Comparison of ENCODE assay signal across 8 mouse cellular contexts in genomic region chr15:100188542-100188941, GRCm38 (mm10). TPM values are rescaled to one million over a fixed set of nuclear protein-coding genes. Genes with fewer than 3 reads are reported as not detected.
DNase-seq lines count a peak whose midpoint lies in the region; TF ChIP-seq lines count a peak whose summit lies in the region.
"Had no signal": no experiment of that assay in that cellular context is flagged by ENCODE, and none has a peak within 500 bp of the region (broad histone marks: within the 10 kb centered on the region; RNA-seq: fewer than 3 reads in every experiment).

No protein-coding gene starts in this region.

- peaks cover 3% of the 10 kb centered on the region for H3K36me3 ChIP-seq in ES-Bruce4 (ENCODE audit: control insufficient read depth, insufficient read depth, low read length, poor library complexity, severe bottlenecking)

- DNase-seq in layer of hippocampus, adult 2 months (ENCODE audit: low spot score in 2 of 2) = no peak
- DNase-seq in layer of hippocampus, adult 8-10 months (ENCODE audit: low spot score in 2 of 2) = no peak
- peak; percentile 59 for DNase-seq in CD4-positive, CD25-positive, alpha-beta regulatory T cell, adult 2 months (ENCODE audit: low read depth, low spot score)
- DNase-seq in large intestine, adult 2 months (ENCODE audit: low read depth, low spot score) = peak; percentile 8
- no peak for DNase-seq in T-cell, adult 2 months (ENCODE audit: low spot score)
- DNase-seq in adrenal gland, adult 2 months = no peak
- DNase-seq: kidney, adult 9 months had no signal

- no peak overlapping the region for H3K27ac ChIP-seq in layer of hippocampus, adult 2 months
- no peak overlapping the region for H3K27ac ChIP-seq in ES-Bruce4 (ENCODE audit: insufficient read depth, low read length)

- no peaks in the 10 kb centered on the region for H3K9me3 ChIP-seq in ES-Bruce4 (replicated peaks; ENCODE audit: control insufficient read depth, insufficient read depth, low read length, poor library complexity, severe bottlenecking)

- no peak overlapping the region for H3K4me3 ChIP-seq in layer of hippocampus, adult 2 months
- H3K4me3 ChIP-seq in ES-Bruce4 (ENCODE audit: low read depth, low read length) = no peak overlapping the region

- no peaks in the 10 kb centered on the region for H3K27me3 ChIP-seq in ES-Bruce4 (ENCODE audit: control insufficient read depth, insufficient read depth, low read length, poor library complexity, severe bottlenecking)

- WGBS in large intestine, adult 2 months = 75% methylated on average over 5 of the region's 5 CpGs

- peak; percentile 59 for TF ChIP-seq CTCF in layer of hippocampus, adult 2 months (conservative IDR thresholded peaks at IDR 0.05)
- TF ChIP-seq CTCF in ES-Bruce4 (IDR thresholded peaks at IDR 0.05; ENCODE audit: low read depth, low read length) = peak; percentile 5

- TF ChIP-seq EP300 in ES-Bruce4 (IDR thresholded peaks at IDR 0.05; ENCODE audit: insufficient read depth, low read depth, low read length) = no peak

- no peak overlapping the region for H3K9ac ChIP-seq in ES-Bruce4 (ENCODE audit: low read depth, poor library complexity, severe bottlenecking)

- no peaks in the 10 kb centered on the region for H3K4me1 ChIP-seq in ES-Bruce4 (ENCODE audit: control insufficient read depth, insufficient read depth, low read length)

- TF ChIP-seq POLR2A in ES-Bruce4 (IDR thresholded peaks at IDR 0.05; ENCODE audit: insufficient read depth, low read length) = no peak

RNA-seq across cellular contexts. Expression of gene Atf1, which starts 39.1 kb away (rescaled TPM):
- total RNA-seq in layer of hippocampus, adult 2 months (2021) = 10 to 100 TPM; 22.5 to 24.2 TPM
- total RNA-seq in layer of hippocampus, adult 8-10 months (2022) = 10 to 100 TPM; 24.1 to 28.2 (median 25.9) TPM
- polyA plus RNA-seq in ES-Bruce4 (2011; ENCODE audit: insufficient read depth, insufficient read length, low read depth, missing spikeins) = 55.8 and 60.3 TPM in 2 replicates
- 32.9 and 35.7 TPM in 2 replicates for polyA plus RNA-seq in large intestine, adult 2 months (2012; rRNA removed)
- 10 to 100 TPM; 51.9 to 88.4 TPM for total RNA-seq in adrenal gland, adult 2 months (2021)
- polyA plus RNA-seq in adrenal gland, adult 2 months (2012; rRNA removed) = 43.6 and 61.8 TPM in 2 replicates

Comparison
In these comparisons a context has a peak if more than half of its experiments do, and no peak if none do; other contexts are left out.
1. DNase-seq: peak in CD4-positive, CD25-positive, alpha-beta regulatory T cell, adult 2 months (single experiment) and large intestine, adult 2 months (single experiment); none in layer of hippocampus, adult 2 months (0 of 2), layer of hippocampus, adult 8-10 months (0 of 2), T-cell, adult 2 months (single experiment) and adrenal gland, adult 2 months (single experiment).